Mouse (Mus musculus) heart, embryonic 16.5 days (tissue): ENCODE results near the gene Ccdc77. TPM values are rescaled to one million over a fixed set of nuclear protein-coding genes. Genes with fewer than 3 reads are reported as not detected.

ENCODE experiments used
- ATAC-seq: fragments of 200-750 bp; cut with Nextera tagmentation; replicated peaks from 2 replicates; pipeline ENCODE4 v1.8.0; 2017; ENCODE audit warnings: moderate number of reproducible peaks; ENCODE audit not compliant: insufficient read depth, low FRiP score; ENCODE audit errors: extremely low read depth
- H3K27ac ChIP-seq: fragments of 300-500 bp; sonication (generic); 2 replicates; pipeline ENCODE4 v1.5.1; 2014; ENCODE audit warnings: mild to moderate bottlenecking, low read length, control low read depth, moderate library complexity
- H3K27me3 ChIP-seq: fragments of 300-500 bp; sonication (generic); 2 replicates; pipeline ENCODE4 v1.6.1; 2014; ENCODE audit warnings: low read length, mixed read lengths; ENCODE audit not compliant: control insufficient read depth, insufficient read depth
- H3K36me3 ChIP-seq: fragments of 300-500 bp; sonication (generic); 2 replicates; pipeline ENCODE4 v1.6.1; 2014; ENCODE audit not compliant: control insufficient read depth, insufficient read depth
- H3K4me1 ChIP-seq: fragments of 300-500 bp; sonication (generic); 2 replicates; pipeline ENCODE4 v1.6.1; 2014; ENCODE audit warnings: low read length, mixed read lengths; ENCODE audit not compliant: control insufficient read depth, insufficient read depth
- H3K4me2 ChIP-seq: fragments of 300-500 bp; sonication (generic); 2 replicates; pipeline ENCODE4 v1.6.1; 2014; ENCODE audit warnings: low read depth, mild to moderate bottlenecking, control low read depth, low read length
- H3K4me3 ChIP-seq: fragments of 300-500 bp; sonication (generic); 2 replicates; pipeline ENCODE4 v1.5.1; 2014; ENCODE audit warnings: mild to moderate bottlenecking, control low read depth, low read length
- H3K9ac ChIP-seq: fragments of 300-500 bp; sonication (generic); 2 replicates; pipeline ENCODE4 v1.6.1; 2014; ENCODE audit warnings: low read length, control low read depth
- H3K9me3 ChIP-seq: fragments of 300-500 bp; sonication (generic); replicated peaks from 2 replicates; pipeline ENCODE4 v1.6.1; 2016; ENCODE audit warnings: low read length; ENCODE audit not compliant: control insufficient read depth
- WGBS: fragments of 180-500 bp; shearing (Covaris S2); extraction: QIAGEN DNeasy Blood & Tissue Kit; methylation state at CpG from one replicate; pipeline ENCODE4 v1.1.7; 2014; 5-methylcytosine and 5-hydroxymethylcytosine counted together
- polyA plus RNA-seq: library from polyadenylated mRNA; unstranded; fragments of >200 nt; fragmentation: Nextera tagmentation; extraction: Ambion mirVana; gene quantifications from 2 replicates; pipeline ENCODE4 v1.2.1, GENCODE M21; 2015

Gene Ccdc77
- polyA plus RNA-seq, 1 experiment from 2014 or later: 21.0 TPM

GRCm38 (mm10) chr6:120362774-120363687, 1.1 kb downstream of the Ccdc77 start:
- Histone ChIP-seq H3K27ac (peak overlapping the region; percentile 99), H3K4me3 (peak overlapping the region; percentile 69), H3K4me2 (peak overlapping the region; percentile 93), H3K36me3 (peaks cover 7% of the 10 kb centered on the region), H3K9ac (peak overlapping the region; percentile 85), H3K4me1 (peaks cover 13% of the 10 kb centered on the region), H3K27me3 (no peaks in the 10 kb centered on the region), H3K9me3 (no peaks in the 10 kb centered on the region)
- WGBS: 20% methylated on average over 15 of the region's 15 CpGs
- ATAC-seq: 0 out of 2 replicates have a peak, but pooled peaks have one; percentile 6

- WGBS: 91% methylated on average over 2 of the region's 2 CpGs
- H3K27me3 ChIP-seq: no peaks in the 10 kb centered on the region
- H3K4me3 ChIP-seq: no peak overlapping the region
- no peak for ATAC-seq
- H3K9ac ChIP-seq: no peak overlapping the region
- no peak overlapping the region for H3K4me2 ChIP-seq
- H3K9me3 ChIP-seq: no peaks in the 10 kb centered on the region
- no peak overlapping the region for H3K27ac ChIP-seq
- H3K36me3 ChIP-seq: peaks cover under 1% of the 10 kb centered on the region; the same call in 1 of the 2 replicates
- H3K4me1 ChIP-seq: peaks cover 13% of the 10 kb centered on the region
Observed at GRCm38 (mm10) chr6:120362124-120362523, 2.0 kb downstream of the Ccdc77 start.

GRCm38 (mm10) chr6:120356951-120357945, 6.9 kb downstream of the Ccdc77 start:
- peak overlapping the region; percentile 82 for H3K9ac ChIP-seq
- ATAC-seq: peak; percentile 98

GRCm38 (mm10) chr6:120356478-120356877, 7.7 kb downstream of the Ccdc77 start:
- WGBS: 25% methylated on average over 5 of the region's 5 CpGs
- peaks cover 4% of the 10 kb centered on the region for H3K36me3 ChIP-seq
- no peaks in the 10 kb centered on the region for H3K9me3 ChIP-seq
- H3K27ac ChIP-seq: peak overlapping the region; percentile 88
- H3K4me1 ChIP-seq: peaks cover 7% of the 10 kb centered on the region
- no peaks in the 10 kb centered on the region for H3K27me3 ChIP-seq
- peak overlapping the region; percentile 82 for H3K9ac ChIP-seq
- peak overlapping the region; percentile 79 for H3K4me3 ChIP-seq
- no peak for ATAC-seq
- H3K4me2 ChIP-seq: peak overlapping the region; percentile 89

More at GRCm38 (mm10) chr6:120356951-120357945, 6.9 kb downstream of the Ccdc77 start:
- H3K4me2 ChIP-seq: peak overlapping the region; percentile 89
- WGBS: under 1% methylated on average over 31 of the region's 31 CpGs
- H3K36me3 ChIP-seq: peaks cover 4% of the 10 kb centered on the region
- no peaks in the 10 kb centered on the region for H3K9me3 ChIP-seq
- peak overlapping the region; percentile 79 for H3K4me3 ChIP-seq
- H3K4me1 ChIP-seq: peaks cover 7% of the 10 kb centered on the region
- H3K27me3 ChIP-seq: no peaks in the 10 kb centered on the region
- peak overlapping the region; percentile 88 for H3K27ac ChIP-seq

- no peak for ATAC-seq
Observed at GRCm38 (mm10) chr6:120349018-120349417, 15.2 kb downstream of the Ccdc77 start.

GRCm38 (mm10) chr6:120343992-120344391, 20.2 kb downstream of the Ccdc77 start:
- Histone ChIP-seq H3K4me1 (no peaks in the 10 kb centered on the region), H3K27ac (no peak overlapping the region), H3K4me3 (no peak overlapping the region), H3K9me3 (no peaks in the 10 kb centered on the region), H3K27me3 (no peaks in the 10 kb centered on the region), H3K9ac (no peak overlapping the region), H3K36me3 (peaks cover 30% of the 10 kb centered on the region), H3K4me2 (no peak overlapping the region)
- ATAC-seq: no peak
- 42% methylated on average over 1 of the region's 1 CpGs for WGBS

More at GRCm38 (mm10) chr6:120349018-120349417, 15.2 kb downstream of the Ccdc77 start:
- H3K27ac ChIP-seq: no peak overlapping the region
- no peaks in the 10 kb centered on the region for H3K27me3 ChIP-seq
- no peaks in the 10 kb centered on the region for H3K9me3 ChIP-seq
- H3K4me3 ChIP-seq: no peak overlapping the region
- no peak overlapping the region for H3K4me2 ChIP-seq
- H3K9ac ChIP-seq: no peak overlapping the region
- 88% methylated on average over 3 of the region's 3 CpGs for WGBS
- H3K4me1 ChIP-seq: no peaks in the 10 kb centered on the region
- H3K36me3 ChIP-seq: peaks cover 27% of the 10 kb centered on the region

- Histone ChIP-seq H3K27me3 (no peaks in the 10 kb centered on the region), H3K4me3 (no peak overlapping the region), H3K4me2 (no peak overlapping the region), H3K9me3 (no peaks in the 10 kb centered on the region), H3K4me1 (no peaks in the 10 kb centered on the region), H3K36me3 (peaks cover 49% of the 10 kb centered on the region), H3K27ac (no peak overlapping the region), H3K9ac (no peak overlapping the region)
- 75% methylated on average over 2 of the region's 2 CpGs for WGBS
- no peak for ATAC-seq
Observed at GRCm38 (mm10) chr6:120332351-120332750, 31.8 kb downstream of the Ccdc77 start.

GRCm38 (mm10) chr6:120324295-120324927, 39.8 kb downstream of the Ccdc77 start:
- no peak for ATAC-seq
- Histone ChIP-seq H3K27ac (no peak overlapping the region), H3K9ac (no peak overlapping the region), H3K4me3 (no peak overlapping the region), H3K4me1 (no peaks in the 10 kb centered on the region), H3K27me3 (no peaks in the 10 kb centered on the region), H3K36me3 (peaks cover 18% of the 10 kb centered on the region), H3K9me3 (no peaks in the 10 kb centered on the region), H3K4me2 (no peak overlapping the region)
- 28% methylated on average over 6 of the region's 6 CpGs for WGBS
